Mouse (Mus musculus) kidney, embryonic 14.5 days (tissue): ENCODE results near the gene Enho. TPM values are rescaled to one million over a fixed set of nuclear protein-coding genes. Genes with fewer than 3 reads are reported as not detected.
A peak's percentile ranks its signal among the peaks of the same experiment; 100 is the strongest.

Source experiments
- ATAC-seq: fragments of 200-750 bp; cut with Nextera tagmentation; 2 replicates; pipeline ENCODE4 v1.8.0; 2017; ENCODE audit warnings: moderate number of reproducible peaks, mild to moderate bottlenecking, moderate TSS enrichment, moderate library complexity; ENCODE audit not compliant: low FRiP score, low TSS enrichment
- H3K27ac ChIP-seq: fragments of 300-500 bp; sonication (generic); 2 replicates; pipeline ENCODE4 v1.5.1; 2014; ENCODE audit warnings: low read depth, mild to moderate bottlenecking, low read length, moderate library complexity, mixed read lengths
- H3K27me3 ChIP-seq: fragments of 300-500 bp; sonication (generic); 2 replicates; pipeline ENCODE4 v1.6.1; 2014; ENCODE audit warnings: mild to moderate bottlenecking, low read length; ENCODE audit not compliant: control insufficient read depth, insufficient read depth
- H3K36me3 ChIP-seq: fragments of 300-500 bp; sonication (generic); 2 replicates; pipeline ENCODE4 v1.6.1; 2014; ENCODE audit warnings: low read length, mixed read lengths; ENCODE audit not compliant: control insufficient read depth, insufficient read depth
- H3K4me1 ChIP-seq: fragments of 300-500 bp; sonication (generic); 2 replicates; pipeline ENCODE4 v1.6.1; 2014; ENCODE audit warnings: low read length, mixed read lengths; ENCODE audit not compliant: control insufficient read depth, insufficient read depth
- H3K4me2 ChIP-seq: fragments of 300-500 bp; sonication (generic); replicated peaks from 2 replicates; pipeline ENCODE4 v1.6.1; 2014; ENCODE audit warnings: low read depth, mild to moderate bottlenecking, low read length
- H3K4me3 ChIP-seq: fragments of 300-500 bp; sonication (generic); 2 replicates; pipeline ENCODE4 v1.5.1; 2014; ENCODE audit warnings: mild to moderate bottlenecking, low read length
- H3K9ac ChIP-seq: fragments of 300-500 bp; sonication (generic); 2 replicates; pipeline ENCODE4 v1.6.1; 2014; ENCODE audit warnings: low read depth, mild to moderate bottlenecking, low read length, moderate library complexity
- H3K9me3 ChIP-seq: fragments of 300-500 bp; sonication (generic); 2 replicates; pipeline ENCODE4 v1.6.1; 2016; ENCODE audit warnings: low read length; ENCODE audit not compliant: control insufficient read depth
- WGBS: fragments of 180-500 bp; shearing (Covaris S2); extraction: QIAGEN DNeasy Blood & Tissue Kit; methylation state at CpG from one replicate; pipeline ENCODE4 v1.1.7; 2014; 5-methylcytosine and 5-hydroxymethylcytosine counted together
- polyA plus RNA-seq: library from polyadenylated mRNA; unstranded; fragments of >200 nt; fragmentation: Nextera tagmentation; extraction: Ambion mirVana; gene quantifications from 2 replicates; pipeline ENCODE4 v1.2.1, GENCODE M21; 2014

Gene Enho
- polyA plus RNA-seq, 1 experiment from 2014 or later, result 23.5 TPM

DNA sequence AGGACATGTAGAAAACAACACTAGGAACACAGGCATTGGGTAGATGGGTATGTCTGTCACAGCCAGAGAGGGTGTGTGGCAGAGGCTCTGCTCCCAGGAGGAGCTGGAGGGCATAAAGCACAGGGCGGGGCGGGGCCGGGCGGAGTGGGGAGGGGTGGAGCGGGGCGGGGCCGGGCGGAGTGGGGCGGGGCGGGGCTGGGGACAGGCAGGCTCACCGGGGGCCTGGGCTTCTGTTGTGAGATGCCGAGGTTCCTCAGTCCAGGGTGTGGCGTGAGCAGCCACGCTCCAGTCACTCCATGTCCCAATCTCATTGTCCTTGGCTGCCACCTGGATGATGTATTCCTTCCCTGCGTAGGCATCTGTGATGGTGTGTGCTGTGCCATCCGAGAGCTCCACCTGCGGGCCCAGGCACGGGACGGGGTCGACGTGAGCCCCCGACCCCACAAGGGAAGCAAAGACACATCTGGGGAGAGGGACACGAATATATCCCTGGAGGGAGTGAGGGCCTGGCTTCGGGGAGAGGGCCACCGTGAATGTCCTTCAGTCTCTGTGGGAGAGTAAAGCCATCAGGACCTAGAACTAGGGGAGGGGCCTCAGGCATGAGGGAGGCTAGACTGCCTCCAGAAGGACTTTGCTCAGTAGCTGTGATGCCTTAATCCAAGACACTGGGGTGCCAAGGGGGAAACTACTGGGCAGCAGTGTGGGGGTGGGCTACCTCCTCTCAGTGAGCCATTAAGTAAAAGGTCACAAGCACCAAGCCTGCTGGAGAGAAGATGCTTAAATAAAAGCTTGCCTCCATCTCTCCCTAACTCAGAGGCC, 18.7 kb upstream of the Enho start:
- Histone ChIP-seq H3K9ac (no peak overlapping the region), H3K4me3 (no peak overlapping the region), H3K4me2 (peak overlapping the region; percentile 8; the same call in 1 of the 2 replicates), H3K36me3 (peaks cover 12% of the 10 kb centered on the region; the same call in 1 of the 2 replicates), H3K4me1 (peaks cover 52% of the 10 kb centered on the region), H3K27ac (peak overlapping the region; percentile 52; the same call in 1 of the 2 replicates), H3K9me3 (no peaks in the 10 kb centered on the region), H3K27me3 (no peaks in the 10 kb centered on the region)
- WGBS, result 16% methylated on average over 23 of the region's 25 CpGs
- ATAC-seq, result peak; percentile 41; the same call in 1 of the 2 replicates

- Histone ChIP-seq H3K9me3 (no peaks in the 10 kb centered on the region), H3K9ac (no peak overlapping the region), H3K27me3 (no peaks in the 10 kb centered on the region), H3K4me1 (peaks cover 22% of the 10 kb centered on the region), H3K4me2 (no peak overlapping the region), H3K27ac (no peak overlapping the region), H3K36me3 (peaks cover 12% of the 10 kb centered on the region; the same call in 1 of the 2 replicates), H3K4me3 (no peak overlapping the region)
- WGBS, result 85% methylated on average over 2 of the region's 2 CpGs
- ATAC-seq, result no peak
Measured at GRCm38 (mm10) chr4:41655525-41655924, 15.4 kb upstream of the Enho start.

- peaks cover 10% of the 10 kb centered on the region for H3K4me1 ChIP-seq
- H3K27me3 ChIP-seq, result no peaks in the 10 kb centered on the region
- no peak overlapping the region for H3K9ac ChIP-seq
- no peak overlapping the region for H3K4me2 ChIP-seq
- peak; percentile 13; the same call in 1 of the 2 replicates for ATAC-seq
- 12% methylated on average over 7 of the region's 7 CpGs for WGBS
- peaks cover 12% of the 10 kb centered on the region; the same call in 1 of the 2 replicates for H3K36me3 ChIP-seq
- no peak overlapping the region for H3K4me3 ChIP-seq
- H3K27ac ChIP-seq, result no peak overlapping the region
- H3K9me3 ChIP-seq, result no peaks in the 10 kb centered on the region
Measured at GRCm38 (mm10) chr4:41654217-41654616, 14.1 kb upstream of the Enho start.

DNA sequence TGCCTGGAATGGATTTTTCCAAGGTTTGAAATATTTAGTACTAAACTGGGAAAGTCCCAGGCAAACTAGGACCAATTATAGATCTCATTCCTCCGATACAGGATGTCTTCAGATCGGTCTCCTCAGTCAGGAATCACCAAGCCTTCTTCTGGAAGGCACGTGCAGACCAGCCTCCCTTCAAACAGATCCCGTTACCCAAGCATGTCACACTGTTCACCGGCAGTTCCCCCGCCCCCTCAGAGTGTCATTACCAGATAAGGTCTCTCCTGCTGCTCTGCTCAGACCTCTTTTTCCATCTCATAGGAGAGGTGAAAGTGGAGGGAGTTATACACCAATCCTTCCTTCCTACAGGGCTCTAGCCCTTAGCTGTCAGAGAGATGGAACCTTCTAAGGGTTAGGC, 13.6 kb upstream of the Enho start:
- WGBS, result 48% methylated on average over 6 of the region's 6 CpGs
- Histone ChIP-seq H3K4me3 (no peak overlapping the region), H3K27ac (no peak overlapping the region), H3K36me3 (peaks cover 12% of the 10 kb centered on the region; the same call in 1 of the 2 replicates), H3K27me3 (no peaks in the 10 kb centered on the region; the same call in 1 of the 2 replicates), H3K4me1 (peaks cover 5% of the 10 kb centered on the region; the same call in 1 of the 2 replicates), H3K4me2 (no peak overlapping the region), H3K9me3 (no peaks in the 10 kb centered on the region), H3K9ac (no peak overlapping the region)
- ATAC-seq, result 0 out of 2 replicates have a peak, but pooled peaks have one; percentile 3

DNA sequence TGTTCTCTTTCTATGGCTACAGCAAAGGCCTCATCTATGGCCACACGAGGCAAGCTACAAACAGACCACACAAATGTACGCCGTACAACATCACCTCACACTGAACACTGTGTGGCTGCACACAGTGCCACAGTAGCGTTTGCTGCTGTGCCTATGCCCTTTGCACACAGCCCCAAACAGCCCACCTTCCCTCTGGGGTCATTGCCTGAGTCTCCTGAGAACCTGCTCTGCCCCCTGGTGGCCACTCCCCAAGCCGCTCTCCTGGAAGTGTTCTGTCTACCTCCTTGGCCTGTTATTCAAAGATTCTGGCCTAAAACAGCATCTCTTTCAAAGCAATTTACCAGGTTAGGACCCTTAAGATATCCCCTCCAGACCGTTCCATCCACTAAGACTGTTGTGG, 13.2 kb upstream of the Enho start:
- Histone ChIP-seq H3K27me3 (no peaks in the 10 kb centered on the region; the same call in 1 of the 2 replicates), H3K4me3 (no peak overlapping the region), H3K27ac (no peak overlapping the region), H3K9ac (no peak overlapping the region), H3K36me3 (peaks cover 12% of the 10 kb centered on the region; the same call in 1 of the 2 replicates), H3K9me3 (no peaks in the 10 kb centered on the region), H3K4me1 (peaks cover 4% of the 10 kb centered on the region; the same call in 1 of the 2 replicates), H3K4me2 (no peak overlapping the region)
- ATAC-seq, result peak; percentile 41
- WGBS, result 38% methylated on average over 6 of the region's 6 CpGs

- H3K27me3 ChIP-seq, result no peaks in the 10 kb centered on the region; the same call in 1 of the 2 replicates
- H3K4me2 ChIP-seq, result no peak overlapping the region
- H3K9ac ChIP-seq, result no peak overlapping the region
- 0 out of 2 replicates have a peak, but pooled peaks cover 2% of the 10 kb centered on the region for H3K9me3 ChIP-seq
- H3K27ac ChIP-seq, result no peak overlapping the region
- H3K36me3 ChIP-seq, result no peaks in the 10 kb centered on the region
- no peak for ATAC-seq
- WGBS, result 70% methylated on average over 7 of the region's 7 CpGs
- no peak overlapping the region for H3K4me3 ChIP-seq
- no peaks in the 10 kb centered on the region for H3K4me1 ChIP-seq
Measured at GRCm38 (mm10) chr4:41648627-41649026, 8.5 kb upstream of the Enho start.

DNA sequence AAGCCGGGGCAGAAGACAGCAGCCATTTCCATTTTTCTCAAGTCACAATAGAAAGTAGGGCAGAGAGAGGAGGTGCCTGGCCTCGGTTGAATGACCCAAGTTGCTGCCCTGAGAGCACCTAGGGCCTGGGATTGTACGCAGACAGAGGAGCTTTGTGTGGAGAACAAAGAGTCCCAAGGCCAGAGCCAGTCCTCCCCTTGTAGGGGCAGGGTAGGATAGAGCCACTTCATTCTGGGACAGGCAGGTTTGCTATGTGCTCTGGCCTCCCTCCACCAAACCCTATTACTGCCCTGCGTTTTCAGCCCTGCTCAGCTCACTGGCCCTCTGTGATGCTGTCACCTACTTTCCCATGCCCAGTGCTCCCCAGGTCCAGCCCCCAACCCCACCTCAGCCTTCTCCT, 8.0 kb upstream of the Enho start:
- H3K4me2 ChIP-seq, result no peak overlapping the region
- no peaks in the 10 kb centered on the region; the same call in 1 of the 2 replicates for H3K27me3 ChIP-seq
- no peak for ATAC-seq
- no peak overlapping the region for H3K9ac ChIP-seq
- H3K36me3 ChIP-seq, result no peaks in the 10 kb centered on the region
- 0 out of 2 replicates have a peak, but pooled peaks cover 2% of the 10 kb centered on the region for H3K9me3 ChIP-seq
- H3K4me3 ChIP-seq, result no peak overlapping the region
- no peaks in the 10 kb centered on the region for H3K4me1 ChIP-seq
- no peak overlapping the region for H3K27ac ChIP-seq
- 57% methylated on average over 4 of the region's 4 CpGs for whole genome bisulfite sequencing

GRCm38 (mm10) chr4:41645488-41645887, 5.4 kb upstream of the Enho start:
- 23% methylated on average over 5 of the region's 5 CpGs for WGBS
- H3K9ac ChIP-seq, result no peak overlapping the region
- H3K36me3 ChIP-seq, result no peaks in the 10 kb centered on the region
- 0 out of 2 replicates have a peak, but pooled peaks cover 2% of the 10 kb centered on the region for H3K9me3 ChIP-seq
- 0 out of 2 replicates have a peak, but pooled peaks cover 2% of the 10 kb centered on the region for H3K4me1 ChIP-seq
- no peak overlapping the region for H3K4me3 ChIP-seq
- peak; percentile 65; the same call in 1 of the 2 replicates for ATAC-seq
- no peak overlapping the region for H3K27ac ChIP-seq
- H3K27me3 ChIP-seq, result no peaks in the 10 kb centered on the region; the same call in 1 of the 2 replicates
- no peak overlapping the region for H3K4me2 ChIP-seq
